In the genomic region with DNA sequence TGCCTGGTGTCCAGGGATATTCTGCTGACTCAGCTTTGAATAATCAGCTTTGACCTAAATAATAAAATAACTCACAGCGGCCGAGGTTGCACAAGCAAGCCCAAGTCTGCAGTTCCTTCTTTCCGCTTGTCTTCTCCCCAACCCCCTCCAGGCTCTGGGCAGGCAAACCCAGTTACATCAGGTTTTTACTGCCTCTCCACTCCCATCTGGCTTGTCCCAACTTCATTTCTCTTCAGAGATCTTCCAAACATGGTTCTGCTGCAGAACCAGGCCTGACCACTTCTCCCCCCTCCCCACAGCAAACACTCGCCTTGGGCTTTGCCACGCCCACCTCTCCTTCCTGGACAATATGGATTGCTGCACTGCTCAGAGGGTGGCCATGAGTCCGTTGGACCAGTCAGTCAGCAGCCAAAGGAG, we compare ENCODE assay signal across 9 mouse cellular contexts. TPM values are rescaled to one million over a fixed set of nuclear protein-coding genes. Genes with fewer than 3 reads are reported as not detected.
DNase-seq lines count a peak whose midpoint lies in the region; ATAC-seq and TF ChIP-seq lines count a peak whose summit lies in the region.
"Had no signal": no experiment of that assay in that cellular context is flagged by ENCODE, and none has a peak within 500 bp of the region (broad histone marks: within the 10 kb centered on the region; RNA-seq: fewer than 3 reads in every experiment).

No protein-coding gene starts in this region.

- peak; percentile 62 for DNase-seq in gastrocnemius, adult 2 months
- DNase-seq in gastrocnemius, postnatal 36 days = no peak
- peak; percentile 77 for DNase-seq in adrenal gland, postnatal 10 days
- DNase-seq in heart, adult 9 months (ENCODE audit: low spot score in 2 of 2) = peak; percentile 48 to 62

- peak; percentile 89 for ATAC-seq in kidney, embryonic 15.5 days (replicated peaks; ENCODE audit: low FRiP score)
- ATAC-seq in stomach, embryonic 14.5 days (ENCODE audit: insufficient number of reproducible peaks, insufficient read depth, low FRiP score, low read depth) = peak; percentile 67; the same call in 1 of the 2 replicates
- no peak for ATAC-seq in erythroblast, adult 5-6 weeks (replicated peaks; ENCODE audit: low FRiP score, poor library complexity, severe bottlenecking)

- intact Hi-C loops in gastrocnemius, adult 2 months (cut with DNase I) = no loop called here
- intact Hi-C loops in gastrocnemius, postnatal 36 days (cut with DNase I) = no loop called here

- peak overlapping the region; percentile 28 for H3K4me2 ChIP-seq in kidney, embryonic 15.5 days
- no peak overlapping the region for H3K4me2 ChIP-seq in stomach, embryonic 14.5 days (replicated peaks; ENCODE audit: low read depth, low read length)
- H3K4me2 ChIP-seq: heart, embryonic 15.5 days had no signal

- no peak overlapping the region for H3K9ac ChIP-seq in kidney, embryonic 15.5 days
- H3K9ac ChIP-seq in stomach, embryonic 14.5 days (replicated peaks; ENCODE audit: low read depth, low read length) = no peak overlapping the region
- H3K9ac ChIP-seq: heart, embryonic 15.5 days had no signal

- no peaks in the 10 kb centered on the region for H3K9me3 ChIP-seq in kidney, embryonic 15.5 days (replicated peaks)
- H3K9me3 ChIP-seq in stomach, embryonic 14.5 days (ENCODE audit: control insufficient read depth, low read depth, low read length) = no peaks in the 10 kb centered on the region
- H3K9me3 ChIP-seq: heart, embryonic 15.5 days had no signal

- no peaks in the 10 kb centered on the region for H3K27me3 ChIP-seq in kidney, embryonic 15.5 days
- no peaks in the 10 kb centered on the region for H3K27me3 ChIP-seq in stomach, embryonic 14.5 days (ENCODE audit: control insufficient read depth, insufficient read depth, low read length)
- H3K27me3 ChIP-seq: heart, embryonic 15.5 days had no signal

- no peaks in the 10 kb centered on the region for H3K36me3 ChIP-seq in kidney, embryonic 15.5 days
- peaks cover 20% of the 10 kb centered on the region; the same call in 1 of the 2 replicates for H3K36me3 ChIP-seq in macrophage (ENCODE audit: inconsistent target)
- no peaks in the 10 kb centered on the region for H3K36me3 ChIP-seq in stomach, embryonic 14.5 days (ENCODE audit: control insufficient read depth, insufficient read depth, low read length)
- H3K36me3 ChIP-seq: heart, embryonic 15.5 days had no signal

- peaks cover 63% of the 10 kb centered on the region for H3K79me2 ChIP-seq in macrophage (ENCODE audit: inconsistent target)

- no peak for TF ChIP-seq CTCF in gastrocnemius, adult 2 months (IDR thresholded peaks at IDR 0.05)

- 20% methylated on average over 6 of the region's 6 CpGs for WGBS in kidney, embryonic 15.5 days
- WGBS in macrophage (ENCODE audit: missing documents) = 7% methylated on average over 6 of the region's 6 CpGs
- WGBS in stomach, embryonic 14.5 days = 15% methylated on average over 6 of the region's 6 CpGs

- H3K4me3 ChIP-seq in gastrocnemius, adult 2 months = no peak overlapping the region
- no peak overlapping the region for H3K4me3 ChIP-seq in kidney, embryonic 15.5 days (replicated peaks)
- no peak overlapping the region for H3K4me3 ChIP-seq in macrophage (ENCODE audit: inconsistent target)
- H3K4me3 ChIP-seq in stomach, embryonic 14.5 days (ENCODE audit: low read depth, low read length) = no peak overlapping the region
- H3K4me3 ChIP-seq: heart, embryonic 15.5 days had no signal

- H3K27ac ChIP-seq in gastrocnemius, adult 2 months = peak overlapping the region; percentile 28
- peak overlapping the region; percentile 78 for H3K27ac ChIP-seq in kidney, embryonic 15.5 days
- peak overlapping the region; percentile 96 for H3K27ac ChIP-seq in macrophage
- H3K27ac ChIP-seq in stomach, embryonic 14.5 days (ENCODE audit: low read length) = peak overlapping the region; percentile 33; the same call in 1 of the 2 replicates
- H3K27ac ChIP-seq: heart, embryonic 15.5 days had no signal

- H3K4me1 ChIP-seq in kidney, embryonic 15.5 days = peaks cover 19% of the 10 kb centered on the region
- H3K4me1 ChIP-seq in stomach, embryonic 14.5 days (ENCODE audit: control insufficient read depth, insufficient read depth, low read length) = peaks cover 7% of the 10 kb centered on the region; the same call in 1 of the 2 replicates

RNA-seq across cellular contexts. Expression of a gene that starts 27.1 kb away (rescaled TPM):
- total RNA-seq in gastrocnemius, adult 2 months (2021) = 10 to 100 TPM; 21.4 to 23.6 TPM
- total RNA-seq in gastrocnemius, postnatal 36 days (2021) = 10 to 100 TPM; 17.5 to 23.4 TPM
- total RNA-seq in adrenal gland, postnatal 10 days (2021) = 10 to 100 TPM; 29.4 to 30.6 TPM
- 12.8 and 14.2 TPM in 2 replicates for polyA plus RNA-seq in kidney, embryonic 15.5 days (2015; fragmentation: Nextera tagmentation; extraction: Ambion mirVana)
- total RNA-seq in macrophage (2018; cell fraction: chromatin; rRNA removed) = 100 to 1,000 TPM in 15 of 26 experiments, 10 to 100 TPM in 11; 41.3 to 275 (median 105) TPM
- 100 to 1,000 TPM in 15 of 26 experiments, 10 to 100 TPM in 11; 67.5 to 157 (median 114) TPM for total RNA-seq in macrophage (2018; cell fraction: cytosol; rRNA removed)
- 100 to 1,000 TPM in 21 of 26 experiments, 10 to 100 TPM in 5; 80.4 to 487 (median 204) TPM for total RNA-seq in macrophage (2018; cell fraction: nucleus; rRNA removed)
- polyA plus RNA-seq in macrophage (2018) = 62.3 to 349 TPM (median 87.2 TPM) in 3 replicates
- 5.4 and 5.8 TPM in 2 replicates for polyA plus RNA-seq in stomach, embryonic 14.5 days (2014; fragmentation: Nextera tagmentation; extraction: Ambion mirVana)
- 7.7 and 10.8 TPM in 2 replicates for total RNA-seq in erythroblast, adult 5-6 weeks (2015; ENCODE audit: low replicate concordance)
- total RNA-seq in erythroblast, adult 5-6 weeks (2017; ENCODE audit: low replicate concordance) = 1.4 and 1.8 TPM in 2 replicates

RNA-seq across cellular contexts. Expression of a gene that starts 42.6 kb away (rescaled TPM):
- not detected for total RNA-seq in gastrocnemius, adult 2 months (2021)
- not detected for total RNA-seq in gastrocnemius, postnatal 36 days (2021)
- under 1 TPM; 0.57 to 0.70 TPM for total RNA-seq in adrenal gland, postnatal 10 days (2021)
- 0.21 TPM in 1 of 2 replicates, not detected in the other for polyA plus RNA-seq in kidney, embryonic 15.5 days (2015; fragmentation: Nextera tagmentation; extraction: Ambion mirVana)
- total RNA-seq in macrophage (2018; cell fraction: chromatin; rRNA removed) = not detected
- under 1 TPM in 21 of 26 experiments, not detected in 5; 0.10 to 0.47 (median 0.19) TPM for total RNA-seq in macrophage (2018; cell fraction: cytosol; rRNA removed)
- under 1 TPM in 5 of 26 experiments, not detected in 21; 0.44 to 0.98 (median 0.65) TPM for total RNA-seq in macrophage (2018; cell fraction: nucleus; rRNA removed)
- polyA plus RNA-seq in macrophage (2018) = 0.42 to 0.85 TPM in 2 of 3 replicates, not detected in the other
- 0.69 TPM in 1 of 2 replicates, not detected in the other for polyA plus RNA-seq in stomach, embryonic 14.5 days (2014; fragmentation: Nextera tagmentation; extraction: Ambion mirVana)
- total RNA-seq in erythroblast, adult 5-6 weeks (2015; ENCODE audit: low replicate concordance) = 22.4 and 29.4 TPM in 2 replicates
- total RNA-seq in erythroblast, adult 5-6 weeks (2017; ENCODE audit: low replicate concordance) = 27.7 and 53.0 TPM in 2 replicates

RNA-seq across cellular contexts. Expression of a gene that starts 56.0 kb away (rescaled TPM):
- total RNA-seq in gastrocnemius, adult 2 months (2021) = not detected
- not detected for total RNA-seq in gastrocnemius, postnatal 36 days (2021)
- not detected for total RNA-seq in adrenal gland, postnatal 10 days (2021)
- 0.09 and 0.21 TPM in 2 replicates for polyA plus RNA-seq in kidney, embryonic 15.5 days (2015; fragmentation: Nextera tagmentation; extraction: Ambion mirVana)
- total RNA-seq in macrophage (2018; cell fraction: chromatin; rRNA removed) = not detected
- not detected for total RNA-seq in macrophage (2018; cell fraction: cytosol; rRNA removed)
- under 1 TPM in 1 of 26 experiments, not detected in 25; 0.34 TPM for total RNA-seq in macrophage (2018; cell fraction: nucleus; rRNA removed)
- not detected in 3 replicates for polyA plus RNA-seq in macrophage (2018)
- 0.17 and 0.24 TPM in 2 replicates for polyA plus RNA-seq in stomach, embryonic 14.5 days (2014; fragmentation: Nextera tagmentation; extraction: Ambion mirVana)
- total RNA-seq in erythroblast, adult 5-6 weeks (2015; ENCODE audit: low replicate concordance) = not detected in 2 replicates
- not detected in 2 replicates for total RNA-seq in erythroblast, adult 5-6 weeks (2017; ENCODE audit: low replicate concordance)

RNA-seq across cellular contexts. Expression of a gene that starts 59.3 kb away (rescaled TPM):
- 1 to 10 TPM; 1.0 to 5.0 TPM for total RNA-seq in gastrocnemius, adult 2 months (2021)
- total RNA-seq in gastrocnemius, postnatal 36 days (2021) = 1 to 10 TPM; 2.2 TPM
- under 1 TPM in 1 of 2 experiments, not detected in 1; 0.87 TPM for total RNA-seq in adrenal gland, postnatal 10 days (2021)
- not detected in 2 replicates for polyA plus RNA-seq in kidney, embryonic 15.5 days (2015; fragmentation: Nextera tagmentation; extraction: Ambion mirVana)
- total RNA-seq in macrophage (2018; cell fraction: chromatin; rRNA removed) = not detected
- total RNA-seq in macrophage (2018; cell fraction: cytosol; rRNA removed) = not detected
- not detected for total RNA-seq in macrophage (2018; cell fraction: nucleus; rRNA removed)
- polyA plus RNA-seq in macrophage (2018) = not detected in 3 replicates
- not detected in 2 replicates for polyA plus RNA-seq in stomach, embryonic 14.5 days (2014; fragmentation: Nextera tagmentation; extraction: Ambion mirVana)
- total RNA-seq in erythroblast, adult 5-6 weeks (2015; ENCODE audit: low replicate concordance) = not detected in 2 replicates
- total RNA-seq in erythroblast, adult 5-6 weeks (2017; ENCODE audit: low replicate concordance) = 1.0 TPM in 1 of 2 replicates, not detected in the other
- polyA plus RNA-seq: heart, embryonic 15.5 days had no signal

Comparison
In these comparisons a context has a peak if more than half of its experiments do, and no peak if none do; other contexts are left out.
1. DNase-seq: peak in gastrocnemius, adult 2 months (single experiment), adrenal gland, postnatal 10 days (single experiment) and heart, adult 9 months (2 of 2); none in gastrocnemius, postnatal 36 days (0 of 2).
2. H3K27ac ChIP-seq: peak in every context shown above with its lines; median percentile 96 in macrophage; 78 in kidney, embryonic 15.5 days; 33 in stomach, embryonic 14.5 days; 28 in gastrocnemius, adult 2 months.
3. RNA of a gene that starts 42.6 kb away (total RNA-seq): 22.4 to 53.0 TPM in erythroblast, adult 5-6 weeks; 0.57 to 0.70 TPM in adrenal gland, postnatal 10 days, not detected in gastrocnemius, postnatal 36 days and not detected in gastrocnemius, adult 2 months; every median in the first group is over 10 times any median in the second.